Mouse (Mus musculus) layer of hippocampus, postnatal 10 days (tissue): ENCODE measurements around the gene Ubtd2. TPM values are rescaled to one million over a fixed set of nuclear protein-coding genes. Genes with fewer than 3 reads are reported as not detected.

Experiments used
- DNase-seq, 2 experiments: peaks; one replicate each; pipeline ENCODE4 v3.0.0; 2021; ENCODE audit warnings: low spot score in 2 of 2
- total RNA-seq, 2 experiments: library from RNA; stranded (reverse); gene quantifications; 2 replicates each; pipeline ENCODE4 v1.2.3; 2021

Gene Ubtd2
- total RNA-seq, 2 experiments from 2014 or later: 45.3 to 45.5 TPM

GRCm38 (mm10) chr11:32561465-32562355 lies 106.5 kb downstream of the Ubtd2 start:
- no peak for DNase-seq

GRCm38 (mm10) chr11:32562706-32563105 lies 107.5 kb downstream of the Ubtd2 start:
- no peak for DNase-seq

- no peak for DNase-seq
Observed at GRCm38 (mm10) chr11:32563660-32564059, 108.5 kb downstream of the Ubtd2 start.

- DNase-seq: no peak
Observed at GRCm38 (mm10) chr11:32564629-32565028, 109.5 kb downstream of the Ubtd2 start.

GRCm38 (mm10) chr11:32565088-32565487 lies 109.9 kb downstream of the Ubtd2 start:
- no peak for DNase-seq

GRCm38 (mm10) chr11:32566184-32566583 lies 111.0 kb downstream of the Ubtd2 start:
- DNase-seq: no peak

Other genes with a start within 250 kb of the Ubtd2 start
- 10 to 100 TPM; 28.3 to 29.8 TPM for gene Snrnp25, start 250.0 kb upstream of the Ubtd2 start, total RNA-seq
- gene Rhbdf1, start 233.1 kb upstream of the Ubtd2 start, total RNA-seq: 10 to 100 TPM; 25.9 to 32.8 TPM
- gene Mpg, start 228.9 kb upstream of the Ubtd2 start, total RNA-seq: 10 to 100 TPM; 18.5 to 20.7 TPM
- 10 to 100 TPM; 51.7 to 58.1 TPM for gene Nprl3, start 187.7 kb upstream of the Ubtd2 start, total RNA-seq
- gene Hba-x, start 179.0 kb upstream of the Ubtd2 start, total RNA-seq: not detected
- 100 to 1,000 TPM; 667 to 733 TPM for gene Hba-a1, start 171.9 kb upstream of the Ubtd2 start, total RNA-seq
- 1 to 10 TPM; 2.3 to 4.1 TPM for gene Hbq1b, start 168.4 kb upstream of the Ubtd2 start, total RNA-seq
- gene Hba-a2, start 158.9 kb upstream of the Ubtd2 start, total RNA-seq: 100 to 1,000 TPM; 562 to 789 TPM
- gene Hbq1a, start 155.3 kb upstream of the Ubtd2 start, total RNA-seq: 1 to 10 TPM; 1.6 to 2.7 TPM
- 10 to 100 TPM; 28.3 to 28.5 TPM for gene Sh3pxd2b, start 107.5 kb upstream of the Ubtd2 start, total RNA-seq
- 1 to 10 TPM in 1 of 2 experiments, under 1 TPM in 1; 0.89 to 1.2 TPM for gene Efcab9, start 76.7 kb downstream of the Ubtd2 start, total RNA-seq
- 1 to 10 TPM; 6.3 to 9.4 TPM for gene Stk10, start 77.9 kb downstream of the Ubtd2 start, total RNA-seq
- 100 to 1,000 TPM; 119 to 132 TPM for gene Fbxw11, start 187.4 kb downstream of the Ubtd2 start, total RNA-seq